Mouse (Mus musculus) forelimb bud, embryonic 11.5 days (tissue): ENCODE measurements at regions not wholly inside any gene's neighbourhood (a gene's known extent, or its start where the extent isn't known, plus 50 kb on each side); places are given as distances from the start of the nearest gene placed in this dataset.
A peak's percentile ranks its signal among the peaks of the same experiment; 100 is the strongest.

Experiments used
- DNase-seq: peaks from one replicate; pipeline ENCODE4 v3.0.0-alpha.2; 2012; ENCODE audit warnings: low read depth, low spot score

DNA sequence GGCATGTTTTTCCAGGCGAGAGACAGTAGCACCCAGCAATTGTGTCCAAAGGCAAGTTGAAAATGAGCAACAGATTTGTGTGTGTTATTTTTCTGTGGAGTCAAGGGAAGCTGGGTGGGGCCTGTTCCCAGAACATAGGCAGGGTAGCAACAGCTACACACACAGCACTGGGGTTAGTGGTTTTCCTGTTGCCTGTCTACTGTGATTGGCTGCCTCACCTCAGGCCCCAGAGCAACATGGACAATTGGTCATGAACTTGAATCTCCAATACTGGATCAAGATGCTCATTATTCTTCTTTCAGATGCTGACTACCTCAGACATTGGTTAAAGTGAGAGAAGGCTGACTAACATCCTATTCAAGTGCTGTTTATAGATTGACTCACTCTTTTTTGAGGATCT is 188.9 kb downstream of the Gm5426 start:
- no peak for DNase-seq

DNA sequence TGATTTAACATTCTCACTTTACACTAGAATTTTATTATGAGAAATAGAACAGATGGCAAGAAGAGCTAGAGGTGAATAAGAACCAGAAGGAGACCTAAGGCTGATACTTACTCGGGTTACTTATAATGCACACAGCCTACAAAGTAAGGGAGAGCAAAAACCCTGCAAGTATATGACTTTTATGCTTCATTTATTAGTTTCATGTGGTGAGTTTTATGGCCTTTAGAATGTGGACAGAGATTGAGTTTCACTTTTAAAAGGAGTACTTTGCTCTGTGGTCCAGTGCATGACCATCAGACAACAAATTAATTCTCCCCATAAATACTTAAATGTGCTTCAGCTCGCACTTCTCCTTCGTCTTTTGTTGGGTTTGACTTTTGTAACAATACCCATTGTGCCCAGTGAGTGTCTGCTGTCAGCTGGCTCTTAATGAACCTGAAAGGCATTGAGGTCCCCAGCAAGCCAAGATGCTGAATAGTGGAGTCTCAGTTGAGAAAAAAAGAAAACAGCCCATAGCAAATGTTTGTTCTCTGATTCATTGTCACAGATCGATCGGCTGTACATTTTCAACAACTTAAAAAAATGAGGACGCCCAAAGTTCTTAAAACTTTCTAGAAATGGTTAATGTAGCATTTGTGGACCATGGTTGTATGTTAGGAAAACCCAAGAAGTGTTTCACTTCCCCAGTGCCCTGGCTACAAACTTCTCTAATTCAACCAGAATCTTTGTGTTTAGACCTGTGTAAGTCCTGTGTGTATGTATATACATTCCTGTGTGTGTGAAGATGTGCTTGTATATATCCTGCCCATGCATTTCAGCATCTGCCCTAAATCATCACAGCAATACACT is 194.5 kb downstream of the Gm5426 start:
- peak; percentile 19 for DNase-seq

DNA sequence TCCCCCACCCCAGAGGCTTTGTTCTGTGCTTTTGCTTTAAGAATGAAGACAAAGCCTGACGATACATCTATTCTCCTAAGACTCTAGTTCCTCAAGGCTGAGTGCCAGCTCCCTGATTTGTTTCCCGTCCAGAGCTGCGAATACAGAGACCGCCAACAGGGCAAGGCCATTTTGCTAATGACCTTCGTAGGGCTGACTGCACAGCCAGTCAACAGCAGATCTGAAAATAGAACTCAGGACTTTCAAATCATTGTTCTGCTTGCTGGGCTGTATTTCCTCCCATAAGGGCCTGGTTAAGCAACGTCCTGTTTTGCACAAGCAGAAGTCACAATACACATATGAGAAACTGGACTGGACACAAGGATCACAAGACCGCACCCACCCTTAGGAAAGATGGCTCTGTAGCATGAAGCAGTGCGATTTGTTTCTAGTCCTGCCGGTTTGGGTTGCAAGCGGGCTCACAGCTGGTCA is 196.4 kb downstream of the Gm5426 start:
- no peak for DNase-seq

DNA sequence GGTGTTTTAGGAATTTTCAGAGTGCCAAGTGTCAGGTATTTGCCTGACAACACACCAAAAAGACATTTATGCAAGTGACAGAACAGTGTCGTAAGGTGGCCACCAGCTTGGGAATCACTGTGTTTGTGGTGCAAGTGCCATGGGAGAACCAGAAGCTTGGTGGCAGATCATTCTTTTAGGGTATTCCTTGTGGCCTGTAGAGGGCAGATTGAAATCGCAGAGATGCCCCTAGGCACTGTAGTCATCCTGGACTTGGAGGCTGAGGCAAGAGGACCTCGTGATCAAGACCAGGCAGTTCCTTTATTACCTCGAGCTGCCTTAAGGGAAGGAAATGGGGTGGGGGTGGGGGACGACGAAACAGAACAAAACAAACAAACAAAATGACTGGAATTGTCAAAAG is 196.8 kb downstream of the Gm5426 start:
- DNase-seq: no peak

DNA sequence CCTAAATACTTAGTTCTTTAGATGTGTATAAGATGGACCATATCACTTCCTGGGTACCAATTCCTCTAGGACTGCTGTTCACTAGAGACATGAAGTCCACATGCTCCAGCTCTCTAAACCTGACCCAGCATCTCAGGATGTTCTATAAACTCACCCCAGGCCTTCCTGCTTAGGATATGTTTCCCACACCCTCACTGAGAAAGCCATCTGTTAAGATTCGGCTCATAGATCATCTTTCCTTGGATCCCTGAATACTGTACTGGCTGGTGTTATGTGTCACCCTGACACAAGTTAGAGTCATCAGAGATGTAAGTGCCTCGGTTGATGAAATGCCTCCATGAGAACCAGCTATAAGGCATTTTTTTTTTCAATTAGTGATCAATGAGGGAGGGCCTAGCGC is 199.9 kb downstream of the Gm5426 start:
- DNase-seq: no peak

DNA sequence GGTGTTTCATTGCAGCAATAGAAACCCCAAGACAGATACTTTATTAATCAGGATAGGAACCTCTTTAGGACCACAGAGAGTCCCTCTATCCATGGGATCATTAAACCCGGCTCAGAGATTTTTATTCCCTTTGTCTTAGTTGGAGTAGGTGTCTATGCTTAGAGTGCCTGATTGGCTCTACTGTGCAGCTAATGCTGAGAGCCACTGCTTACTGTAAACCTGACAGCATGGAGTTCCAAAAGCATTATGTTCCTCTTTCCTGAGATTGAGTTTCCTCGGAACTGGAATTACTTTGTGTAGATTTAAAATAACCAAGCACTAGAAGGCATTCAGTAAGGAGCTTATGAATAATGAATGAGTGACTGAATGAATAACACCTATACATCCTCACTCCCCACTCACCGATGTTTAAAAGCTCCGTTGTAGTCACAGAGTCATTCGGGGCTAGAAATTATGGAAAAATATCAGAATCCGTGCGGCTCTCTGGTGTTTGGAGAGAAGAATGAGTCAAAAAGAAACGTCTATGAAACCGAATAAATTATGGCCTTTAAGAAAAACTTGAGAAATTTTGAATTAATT is 200.8 kb downstream of the Gm5426 start:
- DNase-seq: no peak

DNA sequence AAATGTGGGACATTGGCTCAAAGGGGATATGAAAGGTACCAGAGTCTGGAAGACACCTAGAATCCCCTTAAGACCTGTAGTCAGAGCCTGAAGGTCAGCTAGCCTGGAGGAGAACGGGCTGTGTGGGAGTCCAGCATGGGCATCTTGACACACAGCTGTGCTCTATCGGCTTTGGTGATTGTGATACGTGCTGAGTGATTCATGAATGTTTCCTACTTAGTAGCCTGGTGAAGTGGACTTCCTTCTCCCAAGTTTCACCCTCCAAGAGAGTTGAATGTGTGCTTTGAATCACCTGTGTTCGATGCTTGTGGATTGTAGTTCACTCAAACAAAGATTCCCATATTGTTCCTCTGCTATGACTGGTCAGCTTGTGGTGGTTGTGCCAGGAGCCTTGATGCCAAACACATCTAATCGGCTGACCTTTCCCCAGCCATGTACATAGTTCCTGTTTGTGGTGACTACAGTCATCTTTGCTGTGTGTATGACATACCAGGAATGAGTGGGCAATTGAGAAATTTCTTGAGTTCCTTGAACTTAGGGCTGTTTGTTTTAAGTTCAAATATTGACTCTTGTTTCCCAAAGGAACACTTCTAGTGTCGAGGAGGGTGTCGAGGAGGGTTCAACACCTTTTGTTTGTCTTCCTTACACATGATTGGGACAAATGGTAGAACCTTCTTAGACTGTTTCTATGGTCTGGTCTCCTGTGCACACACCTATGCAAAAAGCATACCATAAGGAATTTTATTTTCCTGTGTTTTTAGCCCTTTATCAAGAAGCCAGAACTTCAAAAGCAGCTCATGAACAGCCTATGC is 201.6 kb downstream of the Gm5426 start:
- DNase-seq: no peak

DNA sequence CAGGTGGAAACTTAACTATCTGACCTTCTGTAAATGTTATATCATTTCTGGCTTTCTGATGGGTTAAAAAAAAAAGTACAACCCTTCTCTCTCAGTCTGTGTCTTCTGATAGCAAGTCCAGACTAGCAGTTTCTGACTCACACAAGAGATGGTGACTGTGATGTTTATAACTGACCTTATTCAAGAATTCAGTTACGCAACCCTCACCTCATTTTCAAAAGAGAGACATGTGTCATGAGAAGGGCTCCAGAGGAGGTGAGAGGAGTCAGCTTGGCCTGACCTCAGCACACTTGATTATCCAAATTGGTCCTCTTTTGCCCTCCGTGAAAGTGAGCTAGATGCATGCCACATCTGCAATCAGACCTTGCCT is 202.2 kb downstream of the Gm5426 start:
- DNase-seq: no peak

DNA sequence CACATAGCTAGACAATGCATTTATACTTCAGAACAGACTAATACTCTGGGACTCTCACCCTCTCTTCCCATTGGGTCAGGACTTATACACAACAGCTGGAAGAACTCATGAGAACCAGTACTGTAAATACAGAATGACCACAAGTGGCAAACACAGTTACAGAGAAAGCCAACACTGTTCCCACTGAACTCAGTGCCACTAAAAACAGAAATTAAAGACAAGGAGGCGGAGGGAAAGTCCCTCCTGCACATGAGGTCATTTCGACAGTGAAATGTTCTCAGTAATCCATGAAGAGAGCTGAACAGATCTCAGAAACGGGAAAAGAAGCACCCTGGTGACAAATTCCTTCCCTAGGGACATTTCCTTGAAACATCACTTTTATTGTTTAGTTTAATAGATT is 206.1 kb downstream of the Gm5426 start:
- DNase-seq: no peak

DNA sequence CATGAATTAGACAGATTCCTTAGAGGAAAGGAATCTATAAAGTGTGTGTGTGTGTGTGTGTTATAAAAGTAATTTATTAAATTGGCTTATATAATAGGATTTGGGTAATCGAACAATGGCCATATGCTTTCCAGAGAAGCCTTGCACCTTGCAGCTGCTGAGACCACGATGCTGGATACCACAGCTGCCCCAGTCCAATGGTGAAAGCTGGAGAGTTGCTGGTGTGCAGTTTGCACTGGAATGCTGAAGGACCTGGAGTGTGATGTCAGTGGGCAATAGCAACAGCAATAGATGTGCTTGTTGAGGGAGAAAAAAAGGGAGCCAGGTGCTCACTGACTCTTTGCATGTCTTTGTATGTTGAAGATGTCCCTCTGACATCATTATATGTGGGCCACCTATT is 207.3 kb downstream of the Gm5426 start:
- DNase-seq: no peak

DNA sequence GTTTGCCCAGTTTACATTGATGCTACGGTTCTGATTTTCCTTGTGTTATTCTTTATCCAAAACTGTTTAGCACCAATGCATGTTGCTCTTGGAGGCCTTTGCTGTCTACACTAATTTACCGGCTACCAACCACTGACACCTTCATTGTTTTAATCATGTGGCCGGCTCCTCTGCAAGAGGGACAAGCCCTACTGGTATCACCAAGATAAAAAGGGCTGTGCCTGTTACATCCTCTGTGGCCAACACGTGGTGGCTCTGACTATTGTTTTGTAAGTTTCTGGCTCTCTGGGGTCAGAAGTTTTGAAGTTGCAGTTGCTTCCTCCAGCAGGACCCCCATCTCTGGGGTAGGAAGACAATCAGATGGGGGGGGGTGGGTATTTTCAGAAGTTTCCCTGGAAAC is 214.3 kb downstream of the Gm5426 start:
- DNase-seq: no peak

DNA sequence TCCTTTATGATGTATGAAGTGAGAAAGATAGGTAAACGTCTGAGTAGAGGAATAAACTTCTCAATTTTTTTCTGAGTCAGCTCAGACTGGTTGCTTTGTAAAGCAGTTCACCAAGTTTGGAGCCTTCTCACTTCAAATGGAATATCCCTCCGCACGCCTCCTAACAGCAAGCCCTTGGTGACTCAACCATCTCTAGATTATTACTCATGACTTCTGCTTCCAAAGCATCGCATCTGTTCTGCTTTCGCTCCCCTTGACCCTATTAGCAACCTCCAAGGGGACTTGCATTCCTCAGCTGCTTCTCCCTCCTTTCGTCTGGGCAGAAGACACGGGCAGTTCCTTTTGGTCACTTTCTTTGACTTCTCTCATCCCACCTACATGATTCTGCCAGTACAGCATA is 214.9 kb downstream of the Gm5426 start:
- DNase-seq: no peak

DNA sequence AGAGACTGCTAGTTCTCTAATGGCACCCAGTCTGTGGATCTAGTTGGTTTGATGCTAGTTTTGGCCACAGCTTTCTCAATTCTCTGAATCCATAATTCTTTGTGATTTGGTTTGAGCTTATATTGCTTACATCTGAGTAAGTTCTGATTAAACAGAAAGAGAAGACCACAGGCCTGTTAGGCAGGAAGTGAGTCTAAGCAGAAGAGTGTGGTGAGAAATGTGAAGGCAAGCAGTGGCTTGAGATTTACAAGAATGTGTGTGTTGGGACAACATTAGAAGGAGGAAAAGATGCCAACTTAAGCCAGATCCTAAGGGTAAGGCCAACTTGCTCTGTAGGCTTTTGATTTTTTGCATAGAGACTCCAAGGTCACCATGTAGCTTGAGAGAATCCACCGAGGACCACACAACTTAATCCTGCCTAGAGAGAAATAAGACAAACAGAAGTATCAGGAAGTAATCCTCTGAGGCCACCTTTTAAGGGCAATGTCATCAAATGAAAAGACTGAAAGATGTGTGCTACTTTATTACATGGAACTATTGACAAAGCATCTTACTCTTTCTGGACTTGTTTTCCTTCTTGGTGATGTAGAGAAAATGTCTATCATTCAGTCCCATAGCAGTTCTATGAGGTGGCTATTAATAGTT is 220.7 kb downstream of the Gm5426 start:
- DNase-seq: no peak

DNA sequence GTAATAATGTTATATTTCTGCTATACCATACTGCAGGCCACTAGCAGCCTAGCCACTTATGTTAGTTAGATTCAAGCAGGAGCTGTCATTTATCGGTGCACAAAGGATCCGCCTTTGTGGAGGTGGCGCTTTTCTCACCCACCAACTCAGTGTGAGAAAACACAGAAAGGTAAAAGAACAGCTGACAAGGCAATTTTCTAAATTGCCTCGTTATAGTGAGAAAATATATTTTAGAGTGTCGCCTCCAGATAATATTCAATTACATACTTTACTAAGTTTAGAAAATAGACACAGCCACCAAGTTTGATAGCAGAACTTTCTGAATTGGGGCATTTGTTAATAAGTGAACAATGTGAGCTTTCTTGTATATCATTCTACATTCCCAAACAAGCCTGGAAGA is 221.2 kb downstream of the Gm5426 start:
- no peak for DNase-seq

DNA sequence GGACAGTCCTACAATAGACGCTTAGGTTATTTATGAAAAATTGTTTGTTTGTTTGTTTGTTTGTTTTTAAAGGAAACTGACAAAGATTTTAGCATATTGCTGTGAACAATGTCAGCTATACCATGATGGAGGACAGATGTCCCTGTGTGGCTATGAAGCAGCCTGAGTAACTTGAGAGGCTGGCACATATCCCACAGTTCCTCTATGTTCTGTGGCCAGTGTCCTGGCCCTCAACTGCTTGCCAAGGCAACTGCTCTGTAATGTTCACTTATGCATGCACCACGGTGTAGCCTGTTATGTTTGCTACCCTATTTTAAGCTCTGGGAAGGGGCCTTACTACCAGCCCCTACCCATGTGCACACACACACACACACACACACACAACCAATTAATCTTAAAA is 222.6 kb downstream of the Gm5426 start:
- no peak for DNase-seq

DNA sequence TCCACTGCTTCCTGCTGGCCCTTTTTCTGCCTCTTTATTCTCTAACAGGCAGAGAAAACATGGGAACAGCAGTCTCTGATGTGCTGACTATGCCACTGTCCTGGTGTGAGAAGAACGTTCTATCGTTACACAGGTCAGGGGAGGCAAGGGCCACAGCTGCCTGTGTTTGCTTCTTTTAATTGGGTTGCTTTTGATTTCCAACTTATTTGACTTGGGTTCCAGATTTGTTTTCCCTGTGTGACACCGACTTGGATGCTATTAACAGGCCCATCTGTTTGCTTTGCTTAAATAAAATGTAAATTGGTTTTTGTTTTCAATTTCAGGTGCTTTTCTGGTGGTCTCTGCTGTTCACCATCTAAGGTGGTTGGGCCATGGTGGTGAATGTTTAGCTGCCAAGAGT is 225.8 kb downstream of the Gm5426 start:
- no peak for DNase-seq

DNA sequence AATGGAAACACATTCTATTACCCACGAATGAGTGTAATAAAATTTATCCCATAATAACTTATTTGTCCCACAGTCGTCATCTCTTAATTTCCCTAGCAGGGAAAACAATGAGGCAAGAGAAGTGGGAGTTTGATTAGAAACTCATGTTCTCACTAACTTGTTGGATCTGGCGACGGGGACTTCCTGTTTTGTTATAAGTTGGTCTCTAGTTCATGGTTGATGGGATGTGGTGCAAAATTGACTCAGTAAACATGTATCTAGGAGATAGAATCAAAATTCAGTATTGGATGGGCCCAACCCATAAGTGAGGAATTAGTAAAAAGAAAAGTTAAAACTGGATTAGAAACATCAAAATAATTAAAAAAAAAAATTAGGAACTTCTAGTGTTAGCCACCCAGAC is 227.5 kb downstream of the Gm5426 start:
- DNase-seq: no peak

DNA sequence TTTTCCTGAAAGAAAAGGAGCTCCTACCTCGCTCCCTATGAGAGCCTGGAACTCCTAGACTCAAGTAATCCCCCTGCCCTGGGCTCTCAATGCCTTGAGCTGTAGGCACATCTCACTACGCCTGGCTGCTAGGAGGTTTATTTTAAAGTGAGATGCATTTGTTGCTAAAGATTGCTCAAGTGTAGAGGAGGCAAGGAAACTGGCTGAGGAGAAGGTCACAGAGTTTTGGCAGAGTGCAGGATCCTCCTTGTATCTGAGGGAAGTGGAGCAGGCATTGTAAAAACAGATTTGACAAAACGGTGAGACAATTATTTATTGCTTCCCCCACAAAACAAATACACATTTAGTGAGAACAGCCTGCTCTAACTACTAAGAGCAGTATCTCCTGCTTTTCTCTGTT is 228.7 kb downstream of the Gm5426 start:
- DNase-seq: no peak

DNA sequence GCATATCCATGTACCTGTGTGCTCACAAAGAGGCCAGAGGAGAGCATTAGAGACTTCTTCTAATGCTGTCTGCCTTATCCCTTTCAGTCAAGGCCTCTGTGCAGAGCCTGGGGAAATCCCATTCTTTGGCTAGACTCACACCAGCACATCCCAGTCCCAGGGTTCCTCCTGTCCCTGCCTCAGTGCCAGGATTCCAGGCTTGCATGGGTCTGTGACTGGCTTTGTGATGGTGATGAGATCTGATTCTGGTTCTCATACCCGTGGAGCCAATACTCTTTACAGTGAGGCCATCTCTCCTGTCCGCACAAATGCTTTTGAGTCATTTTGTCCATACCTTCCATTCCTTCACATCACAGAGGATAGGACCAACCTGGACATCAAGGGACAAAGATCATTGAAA is 230.5 kb downstream of the Gm5426 start:
- no peak for DNase-seq

DNA sequence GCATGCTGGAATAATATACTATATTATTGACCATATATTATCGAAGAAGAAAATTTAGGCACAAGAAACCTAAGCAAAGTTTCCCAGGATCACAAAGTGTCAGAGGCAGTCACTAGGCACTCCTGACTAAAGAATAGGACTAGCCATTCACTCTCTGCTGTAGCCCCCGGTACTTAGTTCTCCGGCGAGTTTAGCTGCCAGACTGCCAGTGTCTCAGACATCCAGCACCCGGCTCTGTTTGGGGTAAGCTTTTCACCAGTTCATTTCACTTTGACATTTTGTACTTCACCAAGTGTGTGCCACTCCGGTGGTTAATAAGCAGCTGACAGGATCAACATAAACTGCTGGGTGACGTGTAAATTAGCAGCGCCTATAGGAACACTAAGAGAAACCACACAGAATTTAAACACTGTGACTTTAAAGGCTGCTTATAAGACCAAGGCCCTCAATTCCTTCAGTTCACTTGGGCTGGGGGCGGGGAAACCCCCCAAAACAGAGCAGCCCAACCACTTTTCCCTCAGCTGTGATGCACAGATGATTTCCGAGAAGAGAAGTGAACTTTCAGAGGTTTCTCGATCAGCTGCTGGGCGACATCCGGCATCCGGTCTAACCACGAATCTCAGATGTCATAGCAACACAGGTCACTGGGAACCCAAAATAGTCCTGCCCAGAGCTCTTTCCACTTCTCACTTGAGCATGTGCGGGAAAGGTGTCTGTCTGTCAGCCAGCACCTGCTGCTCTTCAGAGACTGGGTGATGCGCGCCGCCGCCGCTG is 234.3 kb downstream of the Gm5426 start:
- DNase-seq: no peak

DNA sequence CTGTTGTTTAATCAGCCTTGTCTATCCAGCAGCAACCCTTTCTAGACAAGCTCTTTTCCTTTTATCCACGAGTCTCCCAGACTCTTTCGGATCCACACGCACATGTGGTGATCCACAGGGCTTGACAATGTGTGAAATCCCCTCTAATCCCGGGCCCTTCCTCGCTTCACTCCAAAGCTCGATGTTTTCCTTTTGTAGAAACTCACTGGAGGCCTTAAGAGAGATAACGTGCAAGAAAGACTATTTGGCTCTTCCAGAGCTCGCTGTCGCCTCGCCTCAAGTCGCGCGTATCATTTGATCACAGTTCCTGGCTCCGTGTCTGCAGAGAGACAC is 234.9 kb downstream of the Gm5426 start:
- no peak for DNase-seq
